Mouse (Mus musculus) hindbrain, embryonic 15.5 days (tissue): ENCODE results near the gene Stfa3. TPM values are rescaled to one million over a fixed set of nuclear protein-coding genes. Genes with fewer than 3 reads are reported as not detected.

Source experiments
- ATAC-seq: fragments of 200-750 bp; cut with Nextera tagmentation; 2 replicates; pipeline ENCODE4 v1.8.0; 2017; ENCODE audit warnings: low read depth, moderate number of reproducible peaks, moderate TSS enrichment; ENCODE audit not compliant: low FRiP score
- H3K27ac ChIP-seq: fragments of 300-500 bp; sonication (generic); replicated peaks from 2 replicates; pipeline ENCODE4 v1.5.1; 2015; ENCODE audit warnings: mild to moderate bottlenecking, inconsistent platforms
- H3K27me3 ChIP-seq: fragments of 300-500 bp; sonication (generic); 2 replicates; pipeline ENCODE4 v1.6.1; 2015; ENCODE audit warnings: control low read depth, inconsistent platforms
- H3K36me3 ChIP-seq: fragments of 300-500 bp; sonication (generic); 2 replicates; pipeline ENCODE4 v1.6.1; 2015; ENCODE audit warnings: control low read depth, inconsistent platforms
- H3K4me1 ChIP-seq: fragments of 300-500 bp; sonication (generic); replicated peaks from 2 replicates; pipeline ENCODE4 v1.6.1; 2015; ENCODE audit warnings: control low read depth, inconsistent platforms
- H3K4me2 ChIP-seq: fragments of 300-500 bp; sonication (generic); 2 replicates; pipeline ENCODE4 v1.6.1; 2015; ENCODE audit warnings: moderate library complexity, mild to moderate bottlenecking, inconsistent platforms
- H3K4me3 ChIP-seq: fragments of 300-500 bp; sonication (generic); 2 replicates; pipeline ENCODE4 v1.5.1; 2015; ENCODE audit warnings: mild to moderate bottlenecking, inconsistent platforms
- H3K9ac ChIP-seq: fragments of 300-500 bp; sonication (generic); 2 replicates; pipeline ENCODE4 v1.6.1; 2015; ENCODE audit warnings: inconsistent platforms
- H3K9me3 ChIP-seq: fragments of 300-500 bp; sonication (generic); 2 replicates; pipeline ENCODE4 v1.6.1; 2016; ENCODE audit warnings: control low read depth, inconsistent platforms
- WGBS: fragments of 180-500 bp; shearing (Covaris S2); methylation state at CpG from one replicate; pipeline ENCODE4 v1.1.7; 2015; 5-methylcytosine and 5-hydroxymethylcytosine counted together
- polyA plus RNA-seq: library from polyadenylated mRNA; unstranded; fragments of >200 nt; fragmentation: Nextera tagmentation; extraction: Ambion mirVana; gene quantifications from 2 replicates; pipeline ENCODE4 v1.2.1, GENCODE M21; 2015

Stfa3 gene
- 0.73 and 0.77 TPM in 2 replicates for polyA plus RNA-seq

DNA sequence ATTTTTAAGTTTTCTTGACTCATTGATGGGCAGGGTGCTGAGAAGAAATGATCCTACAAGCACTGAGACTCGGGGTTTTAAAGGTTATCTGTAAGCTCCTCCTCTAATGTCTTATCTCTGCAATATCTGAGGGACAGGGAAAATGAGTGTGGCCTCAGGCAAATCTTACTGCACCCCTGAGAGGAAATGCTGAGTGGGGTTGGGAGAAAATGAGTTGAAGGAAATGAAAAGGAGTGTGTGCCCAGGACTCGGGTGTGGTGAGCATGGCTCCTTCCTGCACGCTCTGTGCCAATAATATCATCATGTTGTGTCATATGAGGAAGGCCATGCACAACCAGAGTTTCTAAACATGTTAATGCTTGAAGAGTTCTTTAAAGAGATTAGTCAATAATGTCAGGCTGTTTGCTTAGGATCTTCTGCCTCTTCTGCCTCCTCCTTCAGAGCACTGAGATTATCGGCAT is at the start of gene Stfa3:
Stfa3 (minus strand) TSS at position 51 of the 461 bp plus-strand sequence.
- no peaks in the 10 kb centered on the region for H3K4me1 ChIP-seq
- no peak within 1 kb of the TSS for H3K4me2 ChIP-seq
- no peak for ATAC-seq
- WGBS: 85% methylated on average over 4 of the region's 4 CpGs
- no peak within 1 kb of the TSS for H3K9ac ChIP-seq
- no peaks in the 10 kb centered on the region for H3K36me3 ChIP-seq
- H3K9me3 ChIP-seq: no peaks in the 10 kb centered on the region
- H3K27ac ChIP-seq: no peak within 1 kb of the TSS
- no peak within 1 kb of the TSS for H3K4me3 ChIP-seq
- H3K27me3 ChIP-seq: no peaks in the 10 kb centered on the region

GRCm38 (mm10) chr16:36502286-36502685 is 47.1 kb upstream of the Stfa3 start:
- Histone ChIP-seq H3K4me3 (no peak overlapping the region), H3K9me3 (no peaks in the 10 kb centered on the region), H3K9ac (no peak overlapping the region), H3K27ac (no peak overlapping the region), H3K27me3 (no peaks in the 10 kb centered on the region), H3K36me3 (no peaks in the 10 kb centered on the region), H3K4me1 (no peaks in the 10 kb centered on the region), H3K4me2 (no peak overlapping the region)
- no peak for ATAC-seq
- WGBS: 85% methylated on average over 2 of the region's 2 CpGs

DNA sequence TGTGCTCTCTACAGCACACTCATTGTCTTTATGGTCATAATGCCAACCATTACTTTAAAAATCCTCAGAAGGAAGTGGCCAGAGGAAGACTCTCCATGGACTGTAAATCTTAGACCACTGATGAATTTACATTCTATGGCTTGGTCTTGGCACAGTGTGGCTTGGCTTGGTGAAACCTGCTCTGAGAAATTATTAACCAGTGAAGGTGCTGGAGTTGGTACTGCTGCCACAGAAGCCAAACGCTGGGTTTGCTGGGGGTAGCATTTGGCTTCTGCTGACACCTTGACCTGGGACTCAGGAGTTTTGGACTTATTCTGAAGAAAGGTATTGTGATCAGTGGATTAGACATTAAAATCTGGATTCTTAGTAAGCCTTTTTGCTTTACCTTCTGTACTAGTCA is 37.2 kb upstream of the Stfa3 start:
- no peaks in the 10 kb centered on the region for H3K36me3 ChIP-seq
- WGBS: 96% methylated on average over 1 of the region's 1 CpGs
- H3K9ac ChIP-seq: no peak overlapping the region
- ATAC-seq: no peak
- H3K4me3 ChIP-seq: no peak overlapping the region
- no peaks in the 10 kb centered on the region for H3K4me1 ChIP-seq
- H3K27ac ChIP-seq: no peak overlapping the region
- H3K4me2 ChIP-seq: no peak overlapping the region
- no peaks in the 10 kb centered on the region for H3K9me3 ChIP-seq
- H3K27me3 ChIP-seq: no peaks in the 10 kb centered on the region

- no peaks in the 10 kb centered on the region for H3K36me3 ChIP-seq
- H3K4me2 ChIP-seq: no peak overlapping the region
- no peak overlapping the region for H3K4me3 ChIP-seq
- H3K27me3 ChIP-seq: no peaks in the 10 kb centered on the region
- no peak overlapping the region for H3K27ac ChIP-seq
- H3K9me3 ChIP-seq: no peaks in the 10 kb centered on the region
- no peak for ATAC-seq
- H3K4me1 ChIP-seq: no peaks in the 10 kb centered on the region
- no peak overlapping the region for H3K9ac ChIP-seq
- whole genome bisulfite sequencing: 80% methylated on average over 9 of the region's 9 CpGs
These were observed 21.7 kb upstream of the Stfa3 start for GRCm38 (mm10) chr16:36476866-36477265.

GRCm38 (mm10) chr16:36475530-36475929 is 20.3 kb upstream of the Stfa3 start:
- H3K4me1 ChIP-seq: no peaks in the 10 kb centered on the region
- no peak overlapping the region for H3K4me3 ChIP-seq
- ATAC-seq: no peak
- H3K9ac ChIP-seq: no peak overlapping the region
- WGBS: 93% methylated on average over 3 of the region's 3 CpGs
- no peaks in the 10 kb centered on the region for H3K36me3 ChIP-seq
- 0 out of 2 replicates have a peak, but pooled peaks cover 2% of the 10 kb centered on the region for H3K27me3 ChIP-seq
- no peak overlapping the region for H3K27ac ChIP-seq
- no peaks in the 10 kb centered on the region for H3K9me3 ChIP-seq
- H3K4me2 ChIP-seq: no peak overlapping the region

DNA sequence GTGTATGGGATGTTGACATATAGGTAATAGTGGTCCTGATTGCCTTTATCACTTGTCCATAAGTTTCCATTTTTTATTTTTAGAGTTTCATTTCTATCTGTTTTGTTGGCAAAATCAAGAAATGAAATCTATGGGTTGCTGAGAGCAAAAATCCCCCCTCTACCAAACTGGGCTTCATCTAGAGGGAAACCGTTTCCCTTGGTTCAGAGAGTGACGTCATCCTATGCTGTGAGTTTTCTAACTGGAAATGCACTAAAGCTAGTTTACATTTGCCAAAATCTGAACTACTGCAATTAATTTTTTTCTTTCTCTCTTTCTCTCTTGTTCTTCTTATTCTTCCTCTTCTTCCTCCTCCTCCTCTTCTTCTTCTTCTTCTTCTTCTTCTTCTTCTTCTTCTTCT is 19.7 kb upstream of the Stfa3 start:
- Histone ChIP-seq H3K4me1 (no peaks in the 10 kb centered on the region), H3K4me2 (no peak overlapping the region), H3K4me3 (no peak overlapping the region), H3K9me3 (no peaks in the 10 kb centered on the region), H3K27ac (no peak overlapping the region), H3K36me3 (no peaks in the 10 kb centered on the region), H3K9ac (no peak overlapping the region), H3K27me3 (0 out of 2 replicates have a peak, but pooled peaks cover 2% of the 10 kb centered on the region)
- ATAC-seq: no peak
- WGBS: 92% methylated on average over 2 of the region's 2 CpGs

DNA sequence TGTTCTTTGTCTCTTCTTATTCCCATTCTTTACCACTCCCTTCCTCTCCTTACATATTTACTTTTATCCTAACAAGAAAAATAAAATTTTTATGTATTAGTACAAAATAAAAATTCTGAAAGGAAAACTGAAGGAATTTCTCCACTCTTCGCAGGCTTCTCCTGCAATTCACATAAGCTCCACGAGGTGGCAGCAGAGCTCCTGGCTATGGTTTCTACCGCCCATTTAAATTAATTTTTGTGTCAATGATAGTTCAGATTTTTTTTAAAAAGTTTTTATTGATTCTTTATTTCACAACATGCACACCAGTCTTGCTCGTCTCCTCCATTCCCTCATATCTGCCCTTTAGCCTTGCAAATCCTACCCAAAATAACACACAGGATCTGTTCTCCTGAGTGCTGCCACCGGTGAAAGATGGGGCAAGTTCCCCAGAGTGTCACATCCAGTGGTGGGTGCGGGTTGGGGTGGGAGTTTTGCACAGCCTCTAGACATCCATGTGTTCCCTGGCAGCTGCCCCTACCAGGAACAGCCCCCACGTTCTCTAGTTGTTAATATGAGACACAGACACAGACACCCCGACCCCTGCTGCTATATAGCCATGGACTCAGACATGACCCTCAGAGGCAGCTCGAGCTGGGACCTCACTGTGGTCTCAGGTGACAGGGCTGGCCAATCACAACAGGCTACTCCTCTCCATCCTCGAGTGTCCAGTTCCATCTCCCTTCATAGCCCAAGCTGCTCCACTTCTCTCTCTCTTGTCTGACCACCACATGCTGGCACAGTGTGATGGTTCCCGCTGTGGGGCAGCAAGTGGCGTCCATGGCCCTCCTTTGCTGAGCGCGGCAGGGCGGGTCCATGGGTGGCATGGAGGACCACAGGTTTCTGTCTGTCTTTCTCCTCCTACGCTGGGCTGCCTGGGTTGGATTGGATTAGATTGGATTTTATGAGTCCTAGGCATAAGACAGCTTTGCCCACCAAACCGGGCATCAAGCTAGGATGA is 18.3 kb upstream of the Stfa3 start:
- Histone ChIP-seq H3K9ac (no peak overlapping the region), H3K36me3 (no peaks in the 10 kb centered on the region), H3K4me3 (no peak overlapping the region), H3K4me2 (no peak overlapping the region), H3K27ac (no peak overlapping the region), H3K4me1 (no peaks in the 10 kb centered on the region), H3K9me3 (no peaks in the 10 kb centered on the region), H3K27me3 (0 out of 2 replicates have a peak, but pooled peaks cover 2% of the 10 kb centered on the region)
- WGBS: 52% methylated on average over 17 of the region's 17 CpGs
- 0 out of 2 replicates have a peak, but pooled peaks have one; percentile 54 for ATAC-seq

DNA sequence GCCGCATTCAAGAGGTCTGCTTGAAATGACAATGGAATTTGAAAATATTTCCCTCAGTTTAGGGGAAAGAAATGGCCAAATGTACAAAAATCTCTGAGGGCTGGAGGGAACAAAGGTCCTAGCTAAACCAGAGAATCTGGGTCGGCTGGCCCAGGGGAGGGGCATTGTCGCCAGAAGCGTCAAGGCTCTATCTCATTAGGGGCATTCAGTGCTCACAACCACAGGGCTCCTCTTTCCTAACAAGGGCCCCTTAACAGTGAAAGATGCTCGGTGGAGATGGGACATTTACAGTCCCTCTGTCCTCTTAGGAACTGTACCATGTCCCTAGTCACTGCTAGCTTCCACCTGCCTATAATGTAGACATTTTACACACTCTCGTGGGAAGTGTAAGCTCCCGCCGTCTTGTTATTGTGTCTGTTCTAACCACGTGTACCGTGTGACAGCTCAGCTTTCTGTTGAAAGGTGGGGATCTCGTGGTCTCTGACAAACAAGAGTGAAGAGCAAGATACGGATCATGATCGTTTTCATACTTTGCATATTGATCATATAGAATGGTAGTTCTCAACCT is 16.0 kb upstream of the Stfa3 start:
- Histone ChIP-seq H3K9me3 (no peaks in the 10 kb centered on the region), H3K27me3 (0 out of 2 replicates have a peak, but pooled peaks cover 2% of the 10 kb centered on the region), H3K36me3 (no peaks in the 10 kb centered on the region), H3K4me2 (peak overlapping the region; percentile 23; the same call in 1 of the 2 replicates), H3K4me3 (no peak overlapping the region), H3K9ac (no peak overlapping the region), H3K27ac (no peak overlapping the region), H3K4me1 (no peaks in the 10 kb centered on the region)
- WGBS: 40% methylated on average over 13 of the region's 13 CpGs
- ATAC-seq: no peak

DNA sequence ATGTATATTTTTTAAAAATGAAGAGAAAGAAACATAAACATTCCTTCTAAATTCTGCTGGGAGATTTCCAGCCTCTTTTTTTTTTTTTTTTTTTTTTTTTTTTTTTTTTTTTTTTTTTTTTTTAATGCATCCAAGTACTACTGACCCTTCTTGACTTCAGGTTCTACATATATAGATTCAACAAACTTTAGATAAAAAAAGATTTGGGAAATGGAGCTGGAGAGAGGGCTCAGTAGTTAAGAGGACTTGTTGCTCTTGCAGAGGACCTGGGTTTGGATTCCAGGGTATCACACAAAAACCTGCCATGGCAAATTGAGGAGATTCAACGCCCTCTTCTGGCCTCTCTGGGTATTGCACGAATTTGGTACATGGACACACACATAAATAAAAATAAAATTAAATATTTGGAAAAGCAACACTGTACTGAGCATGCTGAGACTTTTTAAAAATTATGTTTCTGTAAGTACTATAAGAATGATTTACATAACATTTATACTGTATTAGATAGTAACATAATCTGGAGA is 14.8 kb upstream of the Stfa3 start:
- Histone ChIP-seq H3K27me3 (0 out of 2 replicates have a peak, but pooled peaks cover 2% of the 10 kb centered on the region), H3K27ac (no peak overlapping the region), H3K9ac (no peak overlapping the region), H3K4me2 (no peak overlapping the region), H3K9me3 (no peaks in the 10 kb centered on the region), H3K4me3 (no peak overlapping the region), H3K36me3 (no peaks in the 10 kb centered on the region), H3K4me1 (no peaks in the 10 kb centered on the region)
- WGBS: 5% methylated on average over 2 of the region's 2 CpGs
- no peak for ATAC-seq

- no peak overlapping the region for H3K4me3 ChIP-seq
- no peak overlapping the region for H3K4me2 ChIP-seq
- no peaks in the 10 kb centered on the region for H3K9me3 ChIP-seq
- H3K27me3 ChIP-seq: 0 out of 2 replicates have a peak, but pooled peaks cover 2% of the 10 kb centered on the region
- no peak overlapping the region for H3K9ac ChIP-seq
- WGBS: 93% methylated on average over 9 of the region's 9 CpGs
- H3K4me1 ChIP-seq: no peaks in the 10 kb centered on the region
- no peak overlapping the region for H3K27ac ChIP-seq
- ATAC-seq: no peak
- no peaks in the 10 kb centered on the region for H3K36me3 ChIP-seq
These were observed 14.2 kb upstream of the Stfa3 start for GRCm38 (mm10) chr16:36469367-36469766.

DNA sequence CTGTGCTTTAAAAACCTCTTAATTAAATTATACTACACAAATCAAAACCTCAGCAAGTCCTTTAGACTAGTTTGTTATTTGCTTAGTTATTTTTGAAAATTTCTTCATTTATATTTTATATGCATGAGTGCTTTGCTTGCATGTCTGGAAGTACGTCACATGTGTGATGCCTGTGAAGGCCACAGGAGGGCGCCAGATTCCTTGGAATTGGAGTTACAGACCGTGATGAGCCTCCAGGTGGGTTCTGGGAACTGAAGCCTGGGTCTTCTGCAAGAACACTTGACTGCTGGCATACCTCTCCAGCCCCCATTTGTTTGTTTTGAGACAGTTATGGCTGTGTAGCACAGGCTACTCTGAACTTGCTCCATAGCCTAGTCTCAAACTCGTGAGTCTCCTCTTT is 13.7 kb upstream of the Stfa3 start:
- H3K36me3 ChIP-seq: no peaks in the 10 kb centered on the region
- no peak for ATAC-seq
- H3K9me3 ChIP-seq: no peaks in the 10 kb centered on the region
- H3K27ac ChIP-seq: no peak overlapping the region
- H3K4me2 ChIP-seq: no peak overlapping the region
- no peak overlapping the region for H3K4me3 ChIP-seq
- no peak overlapping the region for H3K9ac ChIP-seq
- whole genome bisulfite sequencing: 70% methylated on average over 4 of the region's 4 CpGs
- H3K27me3 ChIP-seq: 0 out of 2 replicates have a peak, but pooled peaks cover 2% of the 10 kb centered on the region
- no peaks in the 10 kb centered on the region for H3K4me1 ChIP-seq

- H3K9ac ChIP-seq: no peak overlapping the region
- H3K4me1 ChIP-seq: no peaks in the 10 kb centered on the region
- no peak overlapping the region for H3K27ac ChIP-seq
- H3K27me3 ChIP-seq: 0 out of 2 replicates have a peak, but pooled peaks cover 2% of the 10 kb centered on the region
- H3K4me2 ChIP-seq: no peak overlapping the region
- WGBS: 89% methylated on average over 2 of the region's 2 CpGs
- no peak for ATAC-seq
- no peak overlapping the region for H3K4me3 ChIP-seq
- H3K36me3 ChIP-seq: no peaks in the 10 kb centered on the region
- H3K9me3 ChIP-seq: no peaks in the 10 kb centered on the region
These were observed 12.7 kb upstream of the Stfa3 start for GRCm38 (mm10) chr16:36467936-36468335.
